Mouse (Mus musculus) retina, adult 2 months (tissue): ENCODE measurements around the gene Vmn2r104.

Experiments used
- DNase-seq: peaks from one replicate; pipeline ENCODE4 v3.0.0-alpha.2; 2012; ENCODE audit warnings: low read depth, low spot score

Vmn2r104 gene

GRCm38 (mm10) chr17:20048236-20048635 lies at the start of gene Vmn2r104:
Vmn2r104 (minus strand) TSS chr17:20048336.
- DNase-seq = no peak

- no peak for DNase-seq
Measured at GRCm38 (mm10) chr17:20074090-20074489, 26.0 kb upstream of the Vmn2r104 start.

- DNase-seq = no peak
Measured at GRCm38 (mm10) chr17:20071656-20072396, 23.7 kb upstream of the Vmn2r104 start.
